Mouse (Mus musculus): ENCODE measurements around the gene Tgif2.
"Not testable (repeated sequence)": the region's sequence is repeated elsewhere in the genome, so short reads cannot be mapped to it uniquely, and the experiment has no call there.

DNA sequence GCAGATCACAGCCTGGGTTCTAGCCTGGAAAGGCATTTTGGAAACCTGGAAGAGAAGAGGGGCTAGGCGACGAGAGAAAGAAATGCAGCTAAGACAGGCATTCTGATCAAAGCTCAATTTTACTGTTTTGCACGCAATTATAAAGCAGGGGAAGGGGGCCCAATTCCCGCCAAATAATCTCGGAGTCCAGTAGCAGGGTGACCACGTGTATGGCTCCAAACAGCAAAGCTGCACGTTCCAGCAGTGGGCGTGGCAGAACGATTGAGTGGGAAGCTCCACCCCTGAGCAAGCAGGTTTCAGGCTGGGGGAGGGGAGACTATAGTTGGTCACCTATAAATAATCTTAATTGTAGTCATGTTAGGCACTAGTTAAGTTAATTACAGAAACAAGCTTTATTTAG, 37.7 kb upstream of the Tgif2 start:
- not testable (repeated sequence) for TF ChIP-seq CTCF, EP300 (IDR thresholded peaks at IDR 0.05; ENCODE audit: low read depth)

Measured in liver, embryonic 14.5 days (tissue).